Mouse (Mus musculus): ENCODE measurements around the gene Flt3l.
"Not testable (repeated sequence)": the region's sequence is repeated elsewhere in the genome, so short reads cannot be mapped to it uniquely, and the experiment has no call there.

Gene Flt3l

GRCm38 (mm10) chr7:45141914-45142313 is 5.7 kb upstream of the Flt3l start:
- no peak for DNase-seq

- peak; percentile 39 to 69 for DNase-seq
Measured at GRCm38 (mm10) chr7:45141319-45141718, 5.1 kb upstream of the Flt3l start.

- no peak for DNase-seq
Measured at GRCm38 (mm10) chr7:45139904-45140723, 3.9 kb upstream of the Flt3l start.

- no peak for DNase-seq
Measured at GRCm38 (mm10) chr7:45138403-45138802, 2.2 kb upstream of the Flt3l start.

GRCm38 (mm10) chr7:45137171-45138006 is 1.2 kb upstream of the Flt3l start:
- DNase-seq, result peak; percentile 40 to 59

GRCm38 (mm10) chr7:45135370-45135769 is 862 bp downstream of the Flt3l start:
- no peak for DNase-seq

GRCm38 (mm10) chr7:45134544-45135026 is 1.6 kb downstream of the Flt3l start:
- peak; percentile 40 to 64 for DNase-seq

- no peak for DNase-seq
Measured at GRCm38 (mm10) chr7:45133446-45134159, 2.6 kb downstream of the Flt3l start.

- no peak for DNase-seq
Measured at GRCm38 (mm10) chr7:45131850-45132249, 4.4 kb downstream of the Flt3l start.

GRCm38 (mm10) chr7:45129776-45130512 is 6.3 kb downstream of the Flt3l start:
- DNase-seq, result peak in 1 of 2 experiments; percentile 27

- no peak for DNase-seq
Measured at GRCm38 (mm10) chr7:45129318-45129717, 6.9 kb downstream of the Flt3l start.

GRCm38 (mm10) chr7:45128624-45129246 is 7.5 kb downstream of the Flt3l start, which contains the start of gene Rpl13a:
Gene Rpl13a, minus strand, starts transcription at chr7:45128761.
- peak; percentile 95 to 98 for DNase-seq

- DNase-seq, result no peak
Measured at GRCm38 (mm10) chr7:45127700-45128224, 8.5 kb downstream of the Flt3l start.

- DNase-seq, result peak in 1 of 2 experiments; percentile 34
Measured at GRCm38 (mm10) chr7:45126844-45127699, 9.2 kb downstream of the Flt3l start.

GRCm38 (mm10) chr7:45126147-45126843 is 9.9 kb downstream of the Flt3l start:
- DNase-seq, result peak in 1 of 2 experiments; percentile 30

GRCm38 (mm10) chr7:45125649-45126048 is 10.6 kb downstream of the Flt3l start:
- DNase-seq, result not testable (repeated sequence)

- DNase-seq, result no peak
Measured at GRCm38 (mm10) chr7:45125144-45125600, 11.1 kb downstream of the Flt3l start.

GRCm38 (mm10) chr7:45124224-45125143 is 11.7 kb downstream of the Flt3l start, which contains the start of gene Rps11:
Gene Rps11, minus strand, starts transcription at chr7:45124439.
- DNase-seq, result peak; percentile 96 to 99

Data from thymus, postnatal 36 days (tissue).